Mouse (Mus musculus) kidney, adult 8-10 months (tissue): ENCODE results near the gene Gm3417.
"Not testable (repeated sequence)": the region's sequence is repeated elsewhere in the genome, so short reads cannot be mapped to it uniquely, and the experiment has no call there.

Experiments used
- DNase-seq, 2 experiments: peaks; one replicate each; pipeline ENCODE4 v3.0.0; 2022

Gm3417 gene

DNA sequence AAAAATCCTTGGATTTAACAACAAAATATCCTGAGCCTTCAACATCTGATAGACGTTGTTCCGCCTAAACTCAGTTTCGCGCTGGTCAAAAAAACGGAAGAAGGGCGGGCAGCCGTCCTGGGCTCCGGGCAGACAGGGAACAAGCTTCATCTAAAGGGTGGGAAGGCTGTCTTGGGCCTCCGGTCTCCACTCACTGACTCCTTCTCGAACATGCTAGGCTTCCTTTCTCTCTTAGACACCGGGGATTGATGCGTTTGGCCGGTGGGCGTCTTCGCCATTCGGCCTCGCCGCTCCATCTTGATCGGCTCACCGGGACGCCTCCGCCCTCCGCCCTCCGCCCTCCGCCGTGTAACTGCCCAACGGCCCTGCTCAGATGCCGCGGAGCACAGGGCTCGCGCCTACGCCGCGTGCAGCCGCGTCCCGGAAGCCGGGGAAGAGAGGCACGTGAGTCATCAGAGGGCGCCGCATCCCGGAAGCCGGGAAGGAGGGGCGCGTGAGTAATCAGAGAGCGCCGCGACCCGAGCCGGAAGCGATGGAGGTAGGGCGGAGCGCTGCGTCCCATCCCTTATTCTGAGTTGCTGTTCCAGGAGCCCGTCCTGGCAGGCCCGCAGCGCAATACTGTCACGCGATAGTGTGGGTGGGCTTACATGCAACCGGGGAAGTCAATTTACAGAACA is at the start of gene Gm3417, which contains the start of gene 9030025P20Rik:
Gm3417 (minus strand) TSS at position 429 of the 677 bp plus-strand sequence.
9030025P20Rik (plus strand) TSS at position 107 of the 677 bp plus-strand sequence.
- DNase-seq = not testable (repeated sequence)

DNA sequence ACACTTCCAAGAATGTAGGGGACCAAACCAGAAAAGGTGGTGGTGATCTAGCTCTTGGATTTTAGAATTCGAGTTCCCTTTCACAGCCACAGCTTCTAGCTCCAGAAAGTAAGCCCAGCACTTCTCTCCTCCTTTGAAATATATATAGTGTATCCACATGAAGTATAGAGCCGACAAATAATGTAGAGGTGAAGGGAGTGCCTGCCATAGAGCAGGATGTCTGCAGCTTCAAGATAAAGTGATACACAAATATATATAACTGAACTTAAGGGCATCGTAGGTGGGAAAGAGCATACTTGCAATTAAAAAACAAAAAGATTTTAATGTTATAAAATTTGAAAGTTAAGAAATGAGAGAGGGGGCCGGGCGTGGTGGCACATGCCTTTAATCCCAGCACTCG is 46.9 kb upstream of the Gm3417 start:
- DNase-seq = not testable (repeated sequence)

DNA sequence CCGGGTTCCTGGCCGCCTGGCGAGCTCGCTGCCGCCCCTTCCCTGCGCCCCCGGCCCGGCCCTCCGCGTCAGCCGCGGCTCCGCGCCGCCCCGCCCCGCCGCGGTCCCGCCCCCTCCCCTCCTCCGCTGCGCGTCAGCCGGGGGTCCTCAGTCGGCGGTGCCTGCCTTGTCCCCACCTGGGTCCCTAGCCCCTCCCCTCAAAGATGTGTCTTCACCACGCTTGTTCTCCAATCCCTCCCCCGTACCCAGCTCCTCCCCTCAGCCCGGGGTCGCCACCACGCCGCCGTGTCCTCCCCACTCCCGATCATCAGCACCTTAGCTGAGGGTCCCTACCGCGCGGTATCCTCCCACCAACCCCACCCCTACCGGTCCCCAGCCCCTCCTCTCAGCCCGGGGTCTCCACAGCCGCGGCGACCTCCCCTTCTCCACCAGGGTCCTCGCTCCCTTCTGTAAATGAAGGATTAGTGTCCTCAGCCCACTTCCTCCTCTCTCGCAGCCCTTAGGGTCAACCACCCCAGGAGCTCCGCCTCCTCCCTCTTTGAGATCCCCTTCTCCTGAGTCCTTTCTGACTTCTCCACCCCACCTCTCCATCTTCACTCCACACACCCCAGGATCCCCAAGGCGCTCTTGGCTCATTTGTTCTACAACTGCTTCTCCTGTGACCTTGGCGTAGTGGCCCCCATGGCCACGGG is 46.1 kb upstream of the Gm3417 start:
- DNase-seq = not testable (repeated sequence)

DNA sequence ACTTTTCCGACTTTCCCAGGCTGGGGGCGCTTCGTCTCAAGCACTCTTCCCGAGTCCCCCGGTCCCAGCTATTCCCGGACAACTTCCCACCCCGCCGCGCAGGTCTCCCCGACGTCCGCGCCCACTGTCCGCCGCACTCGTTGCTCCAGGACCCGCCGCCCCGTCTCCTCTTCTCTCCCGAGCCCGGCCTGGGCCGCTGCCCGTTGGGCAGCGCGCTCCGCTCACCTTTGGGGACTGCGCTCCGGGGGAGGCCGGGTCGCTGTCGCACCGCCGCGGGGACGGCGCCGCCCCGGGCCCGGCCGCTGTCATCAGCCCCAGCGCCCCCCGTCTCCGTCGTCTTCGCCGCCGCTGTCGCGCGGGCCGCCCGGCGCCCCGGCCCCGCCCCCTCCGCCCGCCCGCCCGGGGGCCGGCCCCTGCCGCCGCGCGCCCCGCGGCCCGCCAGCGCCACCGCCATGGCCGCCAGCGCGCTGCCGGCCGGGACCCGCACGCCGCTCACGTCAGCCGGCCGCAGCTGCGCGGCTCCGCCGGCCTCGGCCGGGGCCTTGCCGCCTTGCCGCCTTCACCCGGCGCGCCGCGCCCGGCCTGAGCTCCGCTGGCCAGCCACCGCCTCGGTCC is 45.4 kb upstream of the Gm3417 start:
- DNase-seq = not testable (repeated sequence)

GRCm38 (mm10) chr17:15021503-15022220 is 43.1 kb upstream of the Gm3417 start:
- DNase-seq = peak; percentile 7

DNA sequence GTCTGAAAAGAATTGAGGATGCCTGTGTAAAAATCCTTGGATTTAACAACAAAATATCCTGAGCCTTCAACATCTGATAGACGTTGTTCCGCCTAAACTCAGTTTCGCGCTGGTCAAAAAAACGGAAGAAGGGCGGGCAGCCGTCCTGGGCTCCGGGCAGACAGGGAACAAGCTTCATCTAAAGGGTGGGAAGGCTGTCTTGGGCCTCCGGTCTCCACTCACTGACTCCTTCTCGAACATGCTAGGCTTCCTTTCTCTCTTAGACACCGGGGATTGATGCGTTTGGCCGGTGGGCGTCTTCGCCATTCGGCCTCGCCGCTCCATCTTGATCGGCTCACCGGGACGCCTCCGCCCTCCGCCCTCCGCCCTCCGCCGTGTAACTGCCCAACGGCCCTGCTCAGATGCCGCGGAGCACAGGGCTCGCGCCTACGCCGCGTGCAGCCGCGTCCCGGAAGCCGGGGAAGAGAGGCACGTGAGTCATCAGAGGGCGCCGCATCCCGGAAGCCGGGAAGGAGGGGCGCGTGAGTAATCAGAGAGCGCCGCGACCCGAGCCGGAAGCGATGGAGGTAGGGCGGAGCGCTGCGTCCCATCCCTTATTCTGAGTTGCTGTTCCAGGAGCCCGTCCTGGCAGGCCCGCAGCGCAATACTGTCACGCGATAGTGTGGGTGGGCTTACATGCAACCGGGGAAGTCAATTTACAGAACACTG is 31.3 kb upstream of the Gm3417 start, which contains the start of gene Gm3435:
Gm3435 (plus strand) TSS at position 471 of the 708 bp plus-strand sequence.
- DNase-seq = not testable (repeated sequence)

- DNase-seq = not testable (repeated sequence)
Observed at GRCm38 (mm10) chr17:15009088-15009487, 30.5 kb upstream of the Gm3417 start.

- DNase-seq = not testable (repeated sequence)
Observed at GRCm38 (mm10) chr17:15000047-15000446, 21.5 kb upstream of the Gm3417 start.

DNA sequence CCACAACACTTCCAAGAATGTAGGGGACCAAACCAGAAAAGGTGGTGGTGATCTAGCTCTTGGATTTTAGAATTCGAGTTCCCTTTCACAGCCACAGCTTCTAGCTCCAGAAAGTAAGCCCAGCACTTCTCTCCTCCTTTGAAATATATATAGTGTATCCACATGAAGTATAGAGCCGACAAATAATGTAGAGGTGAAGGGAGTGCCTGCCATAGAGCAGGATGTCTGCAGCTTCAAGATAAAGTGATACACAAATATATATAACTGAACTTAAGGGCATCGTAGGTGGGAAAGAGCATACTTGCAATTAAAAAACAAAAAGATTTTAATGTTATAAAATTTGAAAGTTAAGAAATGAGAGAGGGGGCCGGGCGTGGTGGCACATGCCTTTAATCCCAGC is 15.6 kb upstream of the Gm3417 start:
- not testable (repeated sequence) for DNase-seq

- not testable (repeated sequence) for DNase-seq
Observed at GRCm38 (mm10) chr17:14993139-14993832, 14.7 kb upstream of the Gm3417 start.

DNA sequence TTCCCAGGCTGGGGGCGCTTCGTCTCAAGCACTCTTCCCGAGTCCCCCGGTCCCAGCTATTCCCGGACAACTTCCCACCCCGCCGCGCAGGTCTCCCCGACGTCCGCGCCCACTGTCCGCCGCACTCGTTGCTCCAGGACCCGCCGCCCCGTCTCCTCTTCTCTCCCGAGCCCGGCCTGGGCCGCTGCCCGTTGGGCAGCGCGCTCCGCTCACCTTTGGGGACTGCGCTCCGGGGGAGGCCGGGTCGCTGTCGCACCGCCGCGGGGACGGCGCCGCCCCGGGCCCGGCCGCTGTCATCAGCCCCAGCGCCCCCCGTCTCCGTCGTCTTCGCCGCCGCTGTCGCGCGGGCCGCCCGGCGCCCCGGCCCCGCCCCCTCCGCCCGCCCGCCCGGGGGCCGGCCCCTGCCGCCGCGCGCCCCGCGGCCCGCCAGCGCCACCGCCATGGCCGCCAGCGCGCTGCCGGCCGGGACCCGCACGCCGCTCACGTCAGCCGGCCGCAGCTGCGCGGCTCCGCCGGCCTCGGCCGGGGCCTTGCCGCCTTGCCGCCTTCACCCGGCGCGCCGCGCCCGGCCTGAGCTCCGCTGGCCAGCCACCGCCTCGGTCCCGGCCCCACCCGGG is 14.0 kb upstream of the Gm3417 start:
- DNase-seq = not testable (repeated sequence)

DNA sequence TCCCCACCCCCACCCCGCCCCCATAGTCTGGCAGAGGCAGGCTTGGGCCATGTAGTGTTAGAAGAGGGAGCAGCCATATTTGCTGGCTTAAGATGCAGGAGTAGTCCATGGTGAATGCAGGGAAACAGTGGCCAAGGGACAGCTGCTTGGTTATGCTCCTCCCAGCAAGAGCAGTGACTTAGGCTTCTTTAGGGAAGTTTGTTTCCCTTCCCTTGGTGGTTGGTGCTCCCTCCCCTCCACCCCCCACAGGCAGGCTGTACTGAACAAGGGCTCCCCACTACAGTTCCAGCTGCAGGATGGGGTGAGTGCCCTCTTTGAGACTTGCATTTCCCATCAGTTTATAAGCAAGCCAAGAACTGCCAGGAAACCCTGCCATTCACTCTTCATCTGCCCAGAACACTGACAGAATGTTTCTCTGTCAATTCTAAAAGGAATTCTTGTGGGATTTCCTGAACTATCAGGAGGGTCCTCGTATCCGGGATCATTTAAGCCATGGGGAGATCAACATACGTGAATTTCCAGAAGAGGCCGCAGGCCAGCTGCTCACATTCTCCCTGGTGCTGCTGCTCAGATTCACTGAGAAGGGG is 11.6 kb upstream of the Gm3417 start:
- peak in 1 of 2 experiments; percentile 0 for DNase-seq

DNA sequence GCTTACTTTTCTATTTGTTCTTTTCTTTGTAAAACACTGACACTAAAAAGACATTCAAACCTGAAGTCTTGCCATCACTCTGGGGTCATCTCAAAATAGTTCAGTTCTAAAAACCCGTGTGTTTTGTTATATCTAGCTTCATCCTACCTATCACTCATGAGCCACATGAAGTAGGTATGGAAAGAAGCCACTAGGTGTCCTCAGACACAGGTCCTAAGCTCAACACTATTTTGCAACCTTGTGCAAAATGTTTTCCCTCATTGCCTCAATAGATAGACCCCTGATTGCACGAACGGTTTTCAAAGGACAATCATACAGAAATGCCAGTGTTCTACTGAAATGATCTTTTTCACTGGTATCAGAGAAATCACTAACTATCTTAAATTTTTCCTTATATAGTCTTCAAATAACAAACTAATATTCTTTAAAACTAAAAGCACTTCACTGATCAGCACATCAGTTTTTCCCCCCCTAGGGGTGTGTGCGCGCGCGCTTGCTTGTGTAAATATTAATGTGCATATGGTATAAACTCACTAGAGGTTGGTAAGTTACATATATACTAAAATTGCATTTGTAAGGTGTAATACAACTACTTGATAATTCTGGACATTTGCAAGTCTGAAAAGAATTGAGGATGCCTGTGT is 750 bp downstream of the Gm3417 start:
- not testable (repeated sequence) for DNase-seq

DNA sequence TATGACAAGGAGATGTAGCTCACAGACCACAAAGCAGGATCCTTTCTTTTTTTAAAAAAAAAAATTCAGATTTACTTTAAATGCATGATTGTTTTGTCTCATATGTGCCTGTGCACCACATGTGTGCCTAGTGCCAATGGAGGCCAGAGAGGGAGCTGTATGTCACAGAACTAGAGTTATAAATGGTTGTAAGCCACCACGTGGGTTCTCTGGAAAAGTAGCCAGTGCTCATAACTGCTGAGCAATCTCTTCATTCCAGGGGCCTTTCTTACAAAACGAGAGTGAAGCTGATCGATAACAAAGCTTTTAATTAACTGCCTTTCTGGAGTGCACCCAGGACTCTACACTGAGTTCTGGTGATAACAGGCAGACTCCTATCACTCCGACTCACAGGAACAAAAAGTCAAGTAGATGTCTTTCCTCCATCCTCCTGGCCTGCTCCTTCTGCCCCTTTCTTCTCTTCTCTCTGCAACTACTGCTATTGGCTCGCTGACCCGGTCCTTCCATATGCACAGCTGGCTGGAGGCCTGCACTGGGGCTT is 10.1 kb downstream of the Gm3417 start:
- not testable (repeated sequence) for DNase-seq

DNA sequence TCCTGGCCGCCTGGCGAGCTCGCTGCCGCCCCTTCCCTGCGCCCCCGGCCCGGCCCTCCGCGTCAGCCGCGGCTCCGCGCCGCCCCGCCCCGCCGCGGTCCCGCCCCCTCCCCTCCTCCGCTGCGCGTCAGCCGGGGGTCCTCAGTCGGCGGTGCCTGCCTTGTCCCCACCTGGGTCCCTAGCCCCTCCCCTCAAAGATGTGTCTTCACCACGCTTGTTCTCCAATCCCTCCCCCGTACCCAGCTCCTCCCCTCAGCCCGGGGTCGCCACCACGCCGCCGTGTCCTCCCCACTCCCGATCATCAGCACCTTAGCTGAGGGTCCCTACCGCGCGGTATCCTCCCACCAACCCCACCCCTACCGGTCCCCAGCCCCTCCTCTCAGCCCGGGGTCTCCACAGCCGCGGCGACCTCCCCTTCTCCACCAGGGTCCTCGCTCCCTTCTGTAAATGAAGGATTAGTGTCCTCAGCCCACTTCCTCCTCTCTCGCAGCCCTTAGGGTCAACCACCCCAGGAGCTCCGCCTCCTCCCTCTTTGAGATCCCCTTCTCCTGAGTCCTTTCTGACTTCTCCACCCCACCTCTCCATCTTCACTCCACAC is 16.9 kb downstream of the Gm3417 start:
- DNase-seq = not testable (repeated sequence)

DNA sequence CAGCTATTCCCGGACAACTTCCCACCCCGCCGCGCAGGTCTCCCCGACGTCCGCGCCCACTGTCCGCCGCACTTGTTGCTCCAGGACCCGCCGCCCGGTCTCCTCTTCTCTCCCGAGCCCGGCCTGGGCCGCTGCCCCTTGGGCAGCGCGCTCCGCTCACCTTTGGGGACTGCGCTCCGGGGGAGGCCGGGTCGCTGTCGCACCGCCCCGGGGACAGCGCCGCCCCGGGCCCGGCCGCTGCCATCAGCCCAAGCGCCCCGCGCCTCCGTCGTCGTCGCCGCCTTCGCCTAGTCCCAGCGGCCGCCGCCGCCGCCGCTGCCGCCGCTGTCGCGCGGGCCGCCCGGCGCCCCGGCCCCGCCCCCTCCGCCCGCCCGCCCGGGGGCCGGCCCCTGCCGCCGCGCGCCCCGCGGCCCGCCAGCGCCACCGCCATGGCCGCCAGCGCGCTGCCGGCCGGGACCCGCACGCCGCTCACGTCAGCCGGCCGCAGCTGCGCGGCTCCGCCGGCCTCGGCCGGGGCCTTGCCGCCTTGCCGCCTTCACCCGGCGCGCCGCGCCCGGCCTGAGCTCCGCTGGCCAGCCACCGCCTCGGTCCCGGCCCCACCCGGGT is 17.5 kb downstream of the Gm3417 start, which contains the start of gene Phf10:
Phf10 (minus strand) TSS at position 323 of the 606 bp plus-strand sequence.
- peak; percentile 25 to 29 for DNase-seq

- peak in 1 of 2 experiments; percentile 11 for DNase-seq
Observed at GRCm38 (mm10) chr17:14960520-14960919, 18.1 kb downstream of the Gm3417 start.

DNA sequence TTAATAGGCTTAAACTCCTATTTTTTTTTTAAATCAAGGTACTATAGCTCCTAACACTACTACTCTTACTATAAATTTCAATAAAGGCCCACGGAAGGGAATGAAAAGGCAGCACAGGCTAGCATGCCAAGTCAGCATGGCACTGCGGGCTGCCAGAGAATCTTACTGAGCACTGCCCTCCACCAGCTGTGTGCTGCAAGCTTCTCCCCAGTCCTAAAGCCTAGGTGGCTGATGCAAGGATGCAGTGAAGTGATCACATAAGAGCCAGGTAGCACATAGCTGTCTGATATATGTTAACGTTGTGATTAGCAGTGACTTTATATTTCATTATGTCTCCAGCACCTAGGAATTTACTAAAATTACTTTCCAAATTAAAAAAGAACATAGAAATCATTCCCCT is 18.6 kb downstream of the Gm3417 start:
- no peak for DNase-seq
